Comparison of ENCODE assay signal across 8 mouse cellular contexts in the genomic region with DNA sequence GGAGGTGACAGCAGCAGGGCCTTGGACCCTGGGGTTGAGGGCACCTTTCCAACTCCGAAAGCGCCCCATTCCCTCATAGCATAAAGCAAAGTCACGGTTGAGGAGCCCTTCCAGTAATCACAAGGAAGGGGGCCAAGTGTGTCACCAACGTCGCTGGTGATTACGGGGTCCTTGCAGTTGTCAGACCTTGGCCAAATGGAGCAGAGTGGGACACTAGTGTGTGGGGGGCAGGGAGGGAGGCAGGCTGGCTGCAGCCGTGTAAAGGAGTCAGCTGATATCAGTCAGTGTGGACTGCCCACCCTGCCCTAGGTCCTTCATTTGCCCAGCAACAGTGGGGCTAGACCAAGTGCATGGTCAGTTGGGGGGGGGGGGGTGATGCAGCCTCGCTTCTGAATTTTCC. TPM values are rescaled to one million over a fixed set of nuclear protein-coding genes. Genes with fewer than 3 reads are reported as not detected.
DNase-seq lines count a peak whose midpoint lies in the region; ATAC-seq and TF ChIP-seq lines count a peak whose summit lies in the region.

No protein-coding gene starts in this region.

- peak; percentile 34 for ATAC-seq in intestine, embryonic 16.5 days

- intact Hi-C loops in left cerebral cortex, postnatal 4 days (cut with DNase I): no loop called here

- H3ac ChIP-seq in myocyte (ENCODE audit: control insufficient read depth, insufficient read length): no peak overlapping the region

- no peaks in the 10 kb centered on the region for H3K27me3 ChIP-seq in erythroblast, embryonic 14.5 days (ENCODE audit: control insufficient read depth)
- no peaks in the 10 kb centered on the region for H3K27me3 ChIP-seq in intestine, embryonic 16.5 days (replicated peaks; ENCODE audit: control insufficient read depth, insufficient read depth, low read length)
- no peaks in the 10 kb centered on the region for H3K27me3 ChIP-seq in myocyte (ENCODE audit: control insufficient read depth, insufficient read depth, insufficient read length)

- H3K79me2 ChIP-seq in myocyte (ENCODE audit: control insufficient read depth, insufficient read depth): peaks cover 29% of the 10 kb centered on the region

- no peaks in the 10 kb centered on the region for H3K9me3 ChIP-seq in erythroblast, embryonic 14.5 days (ENCODE audit: control insufficient read depth, low read length)
- H3K9me3 ChIP-seq in intestine, embryonic 16.5 days (ENCODE audit: control insufficient read depth, low read length): no peaks in the 10 kb centered on the region

- peak overlapping the region; percentile 84 for H3K4me3 ChIP-seq in erythroblast, embryonic 14.5 days (replicated peaks)
- H3K4me3 ChIP-seq in intestine, embryonic 16.5 days (ENCODE audit: low read length): peak overlapping the region; percentile 79
- H3K4me3 ChIP-seq in myocyte: peak overlapping the region; percentile 97

- TF ChIP-seq POLR2A in myocyte (IDR thresholded peaks at IDR 0.05; ENCODE audit: insufficient read length, low read depth): no peak

- H3K4me2 ChIP-seq in intestine, embryonic 16.5 days (ENCODE audit: low read depth, low read length): peak overlapping the region; percentile 63
- H3K4me2 ChIP-seq in myocyte (ENCODE audit: low read depth): peak overlapping the region; percentile 81

- peak; percentile 53 for DNase-seq in left cerebral cortex, postnatal 4 days
- DNase-seq in left cerebral cortex, adult 18-20 months (ENCODE audit: low spot score in 2 of 2): no peak
- no peak for DNase-seq in right cerebral cortex, adult 2 months (ENCODE audit: low spot score in 2 of 2)
- DNase-seq in right cerebral cortex, postnatal 36 days (ENCODE audit: low spot score in 2 of 2): no peak
- DNase-seq in thymus, postnatal 4 days: no peak

- peaks cover 50% of the 10 kb centered on the region for H3K4me1 ChIP-seq in erythroblast, embryonic 14.5 days (ENCODE audit: control insufficient read depth)
- peaks cover 33% of the 10 kb centered on the region for H3K4me1 ChIP-seq in intestine, embryonic 16.5 days (ENCODE audit: control insufficient read depth, insufficient read depth, low read length)

- peak overlapping the region; percentile 97 for H3K27ac ChIP-seq in intestine, embryonic 16.5 days (ENCODE audit: low read length)

- peaks cover 80% of the 10 kb centered on the region for H3K36me3 ChIP-seq in erythroblast, embryonic 14.5 days (ENCODE audit: control insufficient read depth)
- H3K36me3 ChIP-seq in intestine, embryonic 16.5 days (ENCODE audit: control insufficient read depth, insufficient read depth, low read length): peaks cover 18% of the 10 kb centered on the region
- peaks cover 15% of the 10 kb centered on the region for H3K36me3 ChIP-seq in myocyte (ENCODE audit: control insufficient read depth, insufficient read depth)

- peak overlapping the region; percentile 94 for H3K9ac ChIP-seq in intestine, embryonic 16.5 days (ENCODE audit: low read depth, low read length)

- WGBS in intestine, embryonic 16.5 days: 31% methylated on average over 8 of the region's 8 CpGs

TF ChIP-seq in myocyte, 11 proteins besides CTCF, POLR2A, EP300 and RAD21:
- TF ChIP-seq TCF12 (IDR thresholded peaks at IDR 0.05; ENCODE audit: insufficient read depth, poor library complexity, severe bottlenecking) (no peak), CEBPB (IDR thresholded peaks at IDR 0.05; ENCODE audit: insufficient read depth, poor library complexity, severe bottlenecking) (no peak), MYOG (IDR thresholded peaks at IDR 0.05; ENCODE audit: control insufficient read depth in 1 of 3, insufficient read depth in 1 of 3, insufficient read length in 2 of 3, low read depth in 2 of 3) (no peak), MYOD1 (IDR thresholded peaks at IDR 0.05; ENCODE audit: control insufficient read depth in 1 of 3, insufficient read length in 2 of 3, low read depth in 2 of 3) (no peak), REST (IDR thresholded peaks at IDR 0.05; ENCODE audit: insufficient read depth, insufficient read length) (no peak), USF1 (IDR thresholded peaks at IDR 0.05; ENCODE audit: low read depth) (no peak), E2F4 (IDR thresholded peaks at IDR 0.05; ENCODE audit: insufficient read depth) (no peak)
TF ChIP-seq in myocyte: peak in this region for 0.

RNA-seq across cellular contexts. Expression of a gene that starts 0.4 kb away (rescaled TPM):
- 100 to 1,000 TPM; 275 to 296 TPM for total RNA-seq in left cerebral cortex, postnatal 4 days (2021)
- 100 to 1,000 TPM; 804 to 847 TPM for total RNA-seq in left cerebral cortex, adult 18-20 months (2021)
- polyA plus RNA-seq in erythroblast, embryonic 14.5 days (2012): 10.3 and 10.7 TPM in 2 replicates
- polyA plus RNA-seq in intestine, embryonic 16.5 days (2015; fragmentation: Nextera tagmentation; extraction: Ambion mirVana): 1,250 and 1,271 TPM in 2 replicates
- 1,480 TPM for polyA plus RNA-seq in myocyte (2012; fragmentation: generic; extraction: Trizol)

RNA-seq across cellular contexts. Expression of a gene that starts 6.0 kb away (rescaled TPM):
- 1 to 10 TPM; 4.1 TPM for total RNA-seq in left cerebral cortex, postnatal 4 days (2021)
- 1 to 10 TPM; 4.6 to 5.7 TPM for total RNA-seq in left cerebral cortex, adult 18-20 months (2021)
- polyA plus RNA-seq in erythroblast, embryonic 14.5 days (2012): 0.77 and 0.81 TPM in 2 replicates
- 25.7 and 31.7 TPM in 2 replicates for polyA plus RNA-seq in intestine, embryonic 16.5 days (2015; fragmentation: Nextera tagmentation; extraction: Ambion mirVana)
- polyA plus RNA-seq in myocyte (2012; fragmentation: generic; extraction: Trizol): 41.2 TPM

RNA-seq across cellular contexts. Expression of a gene that starts 14.8 kb away (rescaled TPM):
- total RNA-seq in left cerebral cortex, postnatal 4 days (2021): 100 to 1,000 TPM; 192 to 202 TPM
- 100 to 1,000 TPM; 204 to 208 TPM for total RNA-seq in left cerebral cortex, adult 18-20 months (2021)
- 4.6 and 5.6 TPM in 2 replicates for polyA plus RNA-seq in erythroblast, embryonic 14.5 days (2012)
- polyA plus RNA-seq in intestine, embryonic 16.5 days (2015; fragmentation: Nextera tagmentation; extraction: Ambion mirVana): 106 and 117 TPM in 2 replicates
- 123 TPM for polyA plus RNA-seq in myocyte (2012; fragmentation: generic; extraction: Trizol)

RNA-seq across cellular contexts. Expression of a gene that starts 14.9 kb away (rescaled TPM):
- 10 to 100 TPM in 1 of 2 experiments, 1 to 10 TPM in 1; 6.9 to 10.8 TPM for total RNA-seq in left cerebral cortex, postnatal 4 days (2021)
- total RNA-seq in left cerebral cortex, adult 18-20 months (2021): under 1 TPM; 0.23 to 0.42 TPM
- 26.9 and 32.9 TPM in 2 replicates for polyA plus RNA-seq in erythroblast, embryonic 14.5 days (2012)
- 153 and 183 TPM in 2 replicates for polyA plus RNA-seq in intestine, embryonic 16.5 days (2015; fragmentation: Nextera tagmentation; extraction: Ambion mirVana)
- 28.8 TPM for polyA plus RNA-seq in myocyte (2012; fragmentation: generic; extraction: Trizol)

RNA-seq across cellular contexts. Expression of a gene that starts 25.6 kb away (rescaled TPM):
- under 1 TPM; 0.32 to 0.46 TPM for total RNA-seq in left cerebral cortex, postnatal 4 days (2021)
- under 1 TPM in 1 of 2 experiments, not detected in 1; 0.21 TPM for total RNA-seq in left cerebral cortex, adult 18-20 months (2021)
- not detected in 2 replicates for polyA plus RNA-seq in erythroblast, embryonic 14.5 days (2012)
- 0.70 and 1.7 TPM in 2 replicates for polyA plus RNA-seq in intestine, embryonic 16.5 days (2015; fragmentation: Nextera tagmentation; extraction: Ambion mirVana)
- 0.11 TPM for polyA plus RNA-seq in myocyte (2012; fragmentation: generic; extraction: Trizol)

Comparison
In these comparisons a context has a peak if more than half of its experiments do, and no peak if none do; other contexts are left out.
1. RNA of a gene that starts 0.4 kb away (polyA plus RNA-seq): 1,480 TPM in myocyte (single experiment) and 1,250 to 1,271 TPM in intestine, embryonic 16.5 days; 10.3 to 10.7 TPM in erythroblast, embryonic 14.5 days; every median in the first group is over 100 times any median in the second.
2. RNA of a gene that starts 6.0 kb away (polyA plus RNA-seq): 41.2 TPM in myocyte (single experiment) and 25.7 to 31.7 TPM in intestine, embryonic 16.5 days; 0.77 to 0.81 TPM in erythroblast, embryonic 14.5 days; every median in the first group is over 10 times any median in the second.
3. RNA of a gene that starts 14.8 kb away (polyA plus RNA-seq): 123 TPM in myocyte (single experiment) and 106 to 117 TPM in intestine, embryonic 16.5 days; 4.6 to 5.6 TPM in erythroblast, embryonic 14.5 days; every median in the first group is over 10 times any median in the second.
4. Peak in every context shown above with its lines, with median percentiles within 50 percentile points of each other: H3K4me3 ChIP-seq.